Mouse (Mus musculus): Measurements from ENCODE around the gene Gapdhs.

GRCm38 (mm10) chr7:30706214-30706882 is 37.1 kb downstream of the Gapdhs start:
- TF ChIP-seq CTCF (IDR thresholded peaks at IDR 0.05 in 2 of 3, conservative IDR thresholded peaks at IDR 0.05 in 1 of 3; ENCODE audit: control insufficient read depth in 1 of 3, insufficient read depth in 1 of 3, low read depth in 2 of 3, low read length in 3 of 3, poor library complexity in 1 of 3, severe bottlenecking in 1 of 3) (no peak), EP300 (IDR thresholded peaks at IDR 0.05; ENCODE audit: low read depth in 1 of 2, low read length in 2 of 2) (peak in 1 of 2 experiments; percentile 36; a peak in 1 of 4 replicates), JUND (IDR thresholded peaks at IDR 0.05; ENCODE audit: low read depth, low read length) (no peak), CHD1 (IDR thresholded peaks at IDR 0.05; ENCODE audit: low read depth, low read length) (no peak)

All from MEL (cell line).